Mouse (Mus musculus) hindbrain, embryonic 14.5 days (tissue): ENCODE measurements around the gene Bbx. TPM values are rescaled to one million over a fixed set of nuclear protein-coding genes. Genes with fewer than 3 reads are reported as not detected.

Experiments
- ATAC-seq: fragments of 200-750 bp; cut with Nextera tagmentation; 2 replicates; pipeline ENCODE4 v1.8.0; 2017; ENCODE audit warnings: moderate number of reproducible peaks, mild to moderate bottlenecking, moderate TSS enrichment, moderate library complexity; ENCODE audit not compliant: low FRiP score
- DNase-seq: peaks from one replicate; pipeline ENCODE4 v3.0.0-alpha.2; 2015; ENCODE audit warnings: low spot score
- H3K27ac ChIP-seq: fragments of 300-500 bp; sonication (generic); 2 replicates; pipeline ENCODE4 v1.5.1; 2014; ENCODE audit warnings: mild to moderate bottlenecking, moderate library complexity
- H3K27me3 ChIP-seq: fragments of 300-500 bp; sonication (generic); 2 replicates; pipeline ENCODE4 v1.6.1; 2014; ENCODE audit warnings: mild to moderate bottlenecking, low read length, mixed read lengths; ENCODE audit not compliant: control insufficient read depth, insufficient read depth
- H3K36me3 ChIP-seq: fragments of 300-500 bp; sonication (generic); replicated peaks from 2 replicates; pipeline ENCODE4 v1.6.1; 2014; ENCODE audit not compliant: control insufficient read depth, insufficient read depth
- H3K4me1 ChIP-seq: fragments of 300-500 bp; sonication (generic); replicated peaks from 2 replicates; pipeline ENCODE4 v1.6.1; 2014; ENCODE audit warnings: antibody characterized with exemption, low read length, mixed read lengths; ENCODE audit not compliant: control insufficient read depth, insufficient read depth
- H3K4me2 ChIP-seq: fragments of 300-500 bp; sonication (generic); replicated peaks from 2 replicates; pipeline ENCODE4 v1.6.1; 2014; ENCODE audit warnings: mild to moderate bottlenecking, moderate library complexity
- H3K4me3 ChIP-seq: fragments of 300-500 bp; sonication (generic); replicated peaks from 2 replicates; pipeline ENCODE4 v1.5.1; 2014; ENCODE audit warnings: mild to moderate bottlenecking, low read length
- H3K9ac ChIP-seq: fragments of 300-500 bp; sonication (generic); 2 replicates; pipeline ENCODE4 v1.6.1; 2014
- H3K9me3 ChIP-seq: fragments of 300-500 bp; sonication (generic); 2 replicates; pipeline ENCODE4 v1.6.1; 2016; ENCODE audit warnings: low read length; ENCODE audit not compliant: control insufficient read depth
- WGBS: fragments of 180-500 bp; shearing (Covaris S2); extraction: QIAGEN DNeasy Blood & Tissue Kit; methylation state at CpG from one replicate; pipeline ENCODE4 v1.1.7; 2014; 5-methylcytosine and 5-hydroxymethylcytosine counted together
- polyA plus RNA-seq: library from polyadenylated mRNA; unstranded; fragments of >200 nt; fragmentation: Nextera tagmentation; extraction: Ambion mirVana; gene quantifications from 2 replicates; pipeline ENCODE4 v1.2.1, GENCODE M21; 2014

The Bbx gene
- polyA plus RNA-seq, 1 experiment from 2014 or later, result 17.4 TPM

- H3K4me1 ChIP-seq, result peaks cover 8% of the 10 kb centered on the region
- WGBS, result 33% methylated on average over 17 of the region's 17 CpGs
- peak overlapping the region; percentile 83 for H3K27ac ChIP-seq
- no peaks in the 10 kb centered on the region for H3K27me3 ChIP-seq
- ATAC-seq, result peak; percentile 65; the same call in 1 of the 2 replicates
- DNase-seq, result peak; percentile 43
- H3K9ac ChIP-seq, result peak overlapping the region; percentile 58
- no peaks in the 10 kb centered on the region for H3K9me3 ChIP-seq
- H3K36me3 ChIP-seq, result no peaks in the 10 kb centered on the region
- peak overlapping the region; percentile 52 for H3K4me2 ChIP-seq
- peak overlapping the region; percentile 30 for H3K4me3 ChIP-seq
Measured at GRCm38 (mm10) chr16:50363443-50364188, 68.6 kb downstream of the Bbx start.

GRCm38 (mm10) chr16:50360631-50361030 lies 71.6 kb downstream of the Bbx start:
- WGBS, result 88% methylated on average over 7 of the region's 7 CpGs
- ATAC-seq (no peak), DNase-seq (no peak)
- Histone ChIP-seq H3K9me3 (no peaks in the 10 kb centered on the region), H3K4me1 (peaks cover 8% of the 10 kb centered on the region), H3K27me3 (no peaks in the 10 kb centered on the region), H3K4me3 (no peak overlapping the region), H3K27ac (no peak overlapping the region), H3K4me2 (no peak overlapping the region), H3K9ac (no peak overlapping the region), H3K36me3 (no peaks in the 10 kb centered on the region)

- H3K9me3 ChIP-seq, result no peaks in the 10 kb centered on the region
- WGBS, result 89% methylated on average over 2 of the region's 2 CpGs
- ATAC-seq (no peak), DNase-seq (no peak)
- H3K27me3 ChIP-seq, result no peaks in the 10 kb centered on the region
- H3K4me3 ChIP-seq, result no peak overlapping the region
- H3K4me1 ChIP-seq, result no peaks in the 10 kb centered on the region
- no peak overlapping the region for H3K27ac ChIP-seq
- no peak overlapping the region for H3K4me2 ChIP-seq
- no peaks in the 10 kb centered on the region for H3K36me3 ChIP-seq
- H3K9ac ChIP-seq, result no peak overlapping the region
Measured at GRCm38 (mm10) chr16:50329684-50330083, 102.5 kb downstream of the Bbx start.

DNA sequence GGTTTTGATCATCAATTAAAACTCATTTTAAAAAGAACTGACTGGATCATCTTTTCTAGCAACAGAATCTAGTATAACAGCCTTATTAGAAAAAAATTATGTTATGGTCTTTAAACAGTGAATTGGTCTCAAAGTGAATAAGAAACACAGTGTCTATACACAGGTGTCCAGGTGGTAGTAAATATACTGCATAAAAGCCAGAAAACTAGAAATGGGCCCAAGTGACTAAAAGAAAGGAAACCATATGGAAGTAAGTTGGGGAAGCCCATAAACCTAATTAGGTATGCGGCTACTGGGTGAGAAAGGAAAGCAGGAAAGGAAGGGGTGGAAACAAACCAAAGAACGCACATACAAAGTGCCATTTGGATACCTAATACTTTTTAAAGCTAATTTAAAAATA lies 107.4 kb downstream of the Bbx start:
- no peak overlapping the region for H3K4me3 ChIP-seq
- ATAC-seq (no peak), DNase-seq (no peak)
- H3K27ac ChIP-seq, result no peak overlapping the region
- no peaks in the 10 kb centered on the region for H3K27me3 ChIP-seq
- H3K9ac ChIP-seq, result no peak overlapping the region
- WGBS, result 98% methylated on average over 2 of the region's 2 CpGs
- no peaks in the 10 kb centered on the region for H3K9me3 ChIP-seq
- no peaks in the 10 kb centered on the region for H3K36me3 ChIP-seq
- H3K4me2 ChIP-seq, result no peak overlapping the region
- no peaks in the 10 kb centered on the region for H3K4me1 ChIP-seq

- DNase-seq (no peak), ATAC-seq (no peak)
- no peaks in the 10 kb centered on the region for H3K4me1 ChIP-seq
- H3K9me3 ChIP-seq, result no peaks in the 10 kb centered on the region
- no peaks in the 10 kb centered on the region for H3K27me3 ChIP-seq
- no peak overlapping the region for H3K9ac ChIP-seq
- no peak overlapping the region for H3K4me3 ChIP-seq
- H3K36me3 ChIP-seq, result no peaks in the 10 kb centered on the region
- no peak overlapping the region for H3K4me2 ChIP-seq
- 91% methylated on average over 6 of the region's 6 CpGs for whole genome bisulfite sequencing
- H3K27ac ChIP-seq, result no peak overlapping the region
Measured at GRCm38 (mm10) chr16:50324292-50324691, 107.9 kb downstream of the Bbx start.

GRCm38 (mm10) chr16:50321368-50321767 lies 110.8 kb downstream of the Bbx start:
- DNase-seq, result peak; percentile 30
- Histone ChIP-seq H3K36me3 (no peaks in the 10 kb centered on the region), H3K4me1 (no peaks in the 10 kb centered on the region), H3K27me3 (no peaks in the 10 kb centered on the region), H3K27ac (no peak overlapping the region), H3K9me3 (no peaks in the 10 kb centered on the region), H3K4me2 (no peak overlapping the region), H3K4me3 (no peak overlapping the region), H3K9ac (no peak overlapping the region)
- 85% methylated on average over 3 of the region's 3 CpGs for WGBS
- ATAC-seq, result no peak

- DNase-seq, result no peak
- Histone ChIP-seq H3K9ac (no peak overlapping the region), H3K36me3 (no peaks in the 10 kb centered on the region), H3K4me2 (no peak overlapping the region), H3K27me3 (no peaks in the 10 kb centered on the region), H3K9me3 (no peaks in the 10 kb centered on the region), H3K4me1 (no peaks in the 10 kb centered on the region), H3K4me3 (no peak overlapping the region), H3K27ac (no peak overlapping the region)
- WGBS, result 96% methylated on average over 3 of the region's 3 CpGs
- ATAC-seq, result no peak
Measured at GRCm38 (mm10) chr16:50318255-50318654, 113.9 kb downstream of the Bbx start.

GRCm38 (mm10) chr16:50315349-50315969 lies 116.7 kb downstream of the Bbx start:
- Histone ChIP-seq H3K36me3 (no peaks in the 10 kb centered on the region), H3K27me3 (no peaks in the 10 kb centered on the region), H3K9me3 (no peaks in the 10 kb centered on the region), H3K9ac (no peak overlapping the region), H3K4me2 (no peak overlapping the region), H3K4me3 (no peak overlapping the region), H3K4me1 (no peaks in the 10 kb centered on the region), H3K27ac (no peak overlapping the region)
- WGBS, result 60% methylated on average over 1 of the region's 1 CpGs
- no peak for ATAC-seq
- no peak for DNase-seq

- no peak overlapping the region for H3K9ac ChIP-seq
- H3K9me3 ChIP-seq, result no peaks in the 10 kb centered on the region
- ATAC-seq (no peak), DNase-seq (no peak)
- H3K36me3 ChIP-seq, result no peaks in the 10 kb centered on the region
- no peak overlapping the region for H3K4me3 ChIP-seq
- WGBS, result 92% methylated on average over 4 of the region's 4 CpGs
- no peaks in the 10 kb centered on the region for H3K27me3 ChIP-seq
- no peaks in the 10 kb centered on the region for H3K4me1 ChIP-seq
- no peak overlapping the region for H3K4me2 ChIP-seq
- no peak overlapping the region for H3K27ac ChIP-seq
Measured at GRCm38 (mm10) chr16:50311588-50311987, 120.6 kb downstream of the Bbx start.
